Mouse (Mus musculus): ENCODE measurements at regions not wholly inside any gene's neighbourhood (a gene's known extent, or its start where the extent isn't known, plus 50 kb on each side); places are given as distances from the start of the nearest gene placed in this dataset.
"Not testable (repeated sequence)": the region's sequence is repeated elsewhere in the genome, so short reads cannot be mapped to it uniquely, and the experiment has no call there.

- 84% methylated on average over 5 of the region's 5 CpGs for WGBS
- no peak overlapping the region for H3K4me2 ChIP-seq (ENCODE audit: low read length)
- no peaks in the 10 kb centered on the region for H3K27me3 ChIP-seq (ENCODE audit: insufficient read depth, low read length)
- H3K4me1 ChIP-seq (replicated peaks; ENCODE audit: insufficient read depth, low read length) = no peaks in the 10 kb centered on the region
- peaks cover 30% of the 10 kb centered on the region; the same call in 1 of the 2 replicates for H3K9me3 ChIP-seq (replicated peaks; ENCODE audit: low read length)
- no peak overlapping the region for H3K4me3 ChIP-seq (replicated peaks; ENCODE audit: low read depth, low read length)
- no peak for DNase-seq (ENCODE audit: low spot score)
- ATAC-seq (replicated peaks; ENCODE audit: low FRiP score, low read depth) = no peak
- TF ChIP-seq CTCF (IDR thresholded peaks at IDR 0.05; ENCODE audit: low read depth) = no peak
- H3K27ac ChIP-seq = no peak overlapping the region
- H3K9ac ChIP-seq (ENCODE audit: low read depth, low read length) = no peak overlapping the region
- H3K36me3 ChIP-seq (ENCODE audit: insufficient read depth, low read length) = no peaks in the 10 kb centered on the region
Measured at GRCm38 (mm10) chr4:3066051-3066736, 100.9 kb upstream of the Vmn1r2 start.

DNA sequence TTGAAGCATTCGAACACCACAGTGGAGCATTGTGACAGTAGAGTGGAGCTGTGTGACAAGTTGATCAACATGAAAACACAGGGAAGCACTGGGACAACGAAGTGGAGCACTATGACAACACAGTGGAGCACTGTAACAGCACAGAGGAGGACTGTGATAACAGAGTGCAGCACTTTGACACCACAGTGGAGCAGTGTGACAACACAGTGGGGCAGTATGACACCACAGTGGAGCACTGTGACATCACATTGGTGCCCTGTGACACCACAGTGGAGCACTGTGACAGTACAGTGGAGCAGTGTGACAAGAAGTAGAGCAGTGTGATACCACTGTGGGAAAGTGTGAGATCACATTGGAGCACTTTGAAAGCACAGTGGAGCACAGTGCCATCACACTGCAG, 99.9 kb upstream of the Vmn1r2 start:
- Histone ChIP-seq H3K4me3 (replicated peaks; ENCODE audit: low read depth, low read length) (no peak overlapping the region), H3K27ac (no peak overlapping the region), H3K4me2 (ENCODE audit: low read length) (no peak overlapping the region), H3K27me3 (ENCODE audit: insufficient read depth, low read length) (no peaks in the 10 kb centered on the region), H3K9me3 (replicated peaks; ENCODE audit: low read length) (peaks cover 31% of the 10 kb centered on the region; the same call in 1 of the 2 replicates), H3K4me1 (replicated peaks; ENCODE audit: insufficient read depth, low read length) (no peaks in the 10 kb centered on the region), H3K36me3 (ENCODE audit: insufficient read depth, low read length) (no peaks in the 10 kb centered on the region), H3K9ac (ENCODE audit: low read depth, low read length) (no peak overlapping the region)
- 55% methylated on average over 2 of the region's 2 CpGs for WGBS
- DNase-seq (ENCODE audit: low spot score) (no peak), ATAC-seq (replicated peaks; ENCODE audit: low FRiP score, low read depth) (peak; percentile 3; the same call in 1 of the 2 replicates)
- no peak for TF ChIP-seq CTCF (IDR thresholded peaks at IDR 0.05; ENCODE audit: low read depth)

- Histone ChIP-seq H3K4me1 (replicated peaks; ENCODE audit: insufficient read depth, low read length) (no peaks in the 10 kb centered on the region), H3K36me3 (ENCODE audit: insufficient read depth, low read length) (no peaks in the 10 kb centered on the region), H3K27ac (no peak overlapping the region), H3K4me3 (replicated peaks; ENCODE audit: low read depth, low read length) (no peak overlapping the region), H3K9ac (ENCODE audit: low read depth, low read length) (no peak overlapping the region), H3K27me3 (ENCODE audit: insufficient read depth, low read length) (no peaks in the 10 kb centered on the region), H3K4me2 (ENCODE audit: low read length) (no peak overlapping the region), H3K9me3 (replicated peaks; ENCODE audit: low read length) (peaks cover 27% of the 10 kb centered on the region)
- 40% methylated on average over 2 of the region's 2 CpGs for WGBS
- ATAC-seq (replicated peaks; ENCODE audit: low FRiP score, low read depth) = peak; percentile 48
- DNase-seq (ENCODE audit: low spot score) = no peak
- no peak for TF ChIP-seq CTCF (IDR thresholded peaks at IDR 0.05; ENCODE audit: low read depth)
Measured at GRCm38 (mm10) chr4:3067666-3068065, 99.5 kb upstream of the Vmn1r2 start.

- Histone ChIP-seq H3K9ac (ENCODE audit: low read depth, low read length) (no peak overlapping the region), H3K27me3 (ENCODE audit: insufficient read depth, low read length) (no peaks in the 10 kb centered on the region), H3K4me3 (replicated peaks; ENCODE audit: low read depth, low read length) (no peak overlapping the region), H3K4me2 (ENCODE audit: low read length) (no peak overlapping the region), H3K27ac (no peak overlapping the region), H3K36me3 (ENCODE audit: insufficient read depth, low read length) (no peaks in the 10 kb centered on the region), H3K9me3 (replicated peaks; ENCODE audit: low read length) (peaks cover 24% of the 10 kb centered on the region), H3K4me1 (replicated peaks; ENCODE audit: insufficient read depth, low read length) (no peaks in the 10 kb centered on the region)
- ATAC-seq (replicated peaks; ENCODE audit: low FRiP score, low read depth) = peak; percentile 11
- no peak for TF ChIP-seq CTCF (IDR thresholded peaks at IDR 0.05; ENCODE audit: low read depth)
- 86% methylated on average over 6 of the region's 6 CpGs for WGBS
- no peak for DNase-seq (ENCODE audit: low spot score)
Measured at GRCm38 (mm10) chr4:3068306-3069223, 98.6 kb upstream of the Vmn1r2 start.

- ATAC-seq (replicated peaks; ENCODE audit: low FRiP score, low read depth) (peak; percentile 18; the same call in 1 of the 2 replicates), DNase-seq (ENCODE audit: low spot score) (no peak)
- H3K9me3 ChIP-seq (replicated peaks; ENCODE audit: low read length) = peaks cover 22% of the 10 kb centered on the region
Measured at GRCm38 (mm10) chr4:3069341-3069740, 97.8 kb upstream of the Vmn1r2 start.

DNA sequence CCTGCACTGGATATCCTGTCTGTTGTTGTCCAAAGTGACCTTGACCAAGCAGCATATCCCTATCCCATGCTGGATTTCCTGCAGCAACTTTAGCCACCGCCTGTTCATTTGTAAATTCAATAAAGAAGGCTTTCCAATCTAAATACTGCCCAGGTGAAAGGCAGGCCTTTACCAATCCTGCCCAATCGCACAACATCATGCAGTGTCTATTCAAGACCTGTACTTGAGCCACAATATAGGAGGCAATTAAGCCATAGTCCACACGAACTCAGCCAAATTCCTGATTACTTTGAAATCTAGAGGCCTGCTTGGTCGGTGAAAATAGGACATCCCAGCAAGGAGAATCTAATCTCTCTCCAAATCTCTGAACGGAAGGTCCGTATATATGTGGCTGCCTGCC, 95.8 kb upstream of the Vmn1r2 start:
- H3K9ac ChIP-seq (ENCODE audit: low read depth, low read length); ATAC-seq (replicated peaks; ENCODE audit: low FRiP score, low read depth); H3K36me3 ChIP-seq (ENCODE audit: insufficient read depth, low read length); DNase-seq (ENCODE audit: low spot score); H3K4me1 ChIP-seq (replicated peaks; ENCODE audit: insufficient read depth, low read length); H3K27ac ChIP-seq; H3K27me3 ChIP-seq (ENCODE audit: insufficient read depth, low read length); H3K4me3 ChIP-seq (replicated peaks; ENCODE audit: low read depth, low read length); H3K4me2 ChIP-seq (ENCODE audit: low read length): not testable (repeated sequence)
- H3K9me3 ChIP-seq (replicated peaks; ENCODE audit: low read length) = peaks cover 22% of the 10 kb centered on the region
- 74% methylated on average over 6 of the region's 6 CpGs for WGBS

More at GRCm38 (mm10) chr4:3069341-3069740, 97.8 kb upstream of the Vmn1r2 start:
- H3K27me3 ChIP-seq (ENCODE audit: insufficient read depth, low read length) = no peaks in the 10 kb centered on the region
- no peaks in the 10 kb centered on the region for H3K36me3 ChIP-seq (ENCODE audit: insufficient read depth, low read length)
- no peak overlapping the region for H3K27ac ChIP-seq
- H3K4me1 ChIP-seq (replicated peaks; ENCODE audit: insufficient read depth, low read length) = no peaks in the 10 kb centered on the region
- WGBS = 66% methylated on average over 1 of the region's 1 CpGs
- no peak overlapping the region for H3K4me2 ChIP-seq (ENCODE audit: low read length)
- no peak overlapping the region for H3K4me3 ChIP-seq (replicated peaks; ENCODE audit: low read depth, low read length)
- TF ChIP-seq CTCF (IDR thresholded peaks at IDR 0.05; ENCODE audit: low read depth) = no peak
- H3K9ac ChIP-seq (ENCODE audit: low read depth, low read length) = no peak overlapping the region
